Mouse (Mus musculus): ENCODE results near the gene Pus7l. TPM values are rescaled to one million over a fixed set of nuclear protein-coding genes. Genes with fewer than 3 reads are reported as not detected.

Pus7l gene
- 1.8 TPM for polyA plus RNA-seq (2014; fragmentation: Illumina TruSeq; extraction: RNeasy Lipid Tissue Mini Kit (QIAGEN cat#74804); ENCODE audit: low read depth, low replicate concordance)

GRCm38 (mm10) chr15:94543409-94544051, at the start of gene Pus7l, which contains the start of gene Irak4:
Pus7l (minus strand) TSS chr15:94543547.
Irak4 (plus strand) TSS chr15:94543643.

DNA sequence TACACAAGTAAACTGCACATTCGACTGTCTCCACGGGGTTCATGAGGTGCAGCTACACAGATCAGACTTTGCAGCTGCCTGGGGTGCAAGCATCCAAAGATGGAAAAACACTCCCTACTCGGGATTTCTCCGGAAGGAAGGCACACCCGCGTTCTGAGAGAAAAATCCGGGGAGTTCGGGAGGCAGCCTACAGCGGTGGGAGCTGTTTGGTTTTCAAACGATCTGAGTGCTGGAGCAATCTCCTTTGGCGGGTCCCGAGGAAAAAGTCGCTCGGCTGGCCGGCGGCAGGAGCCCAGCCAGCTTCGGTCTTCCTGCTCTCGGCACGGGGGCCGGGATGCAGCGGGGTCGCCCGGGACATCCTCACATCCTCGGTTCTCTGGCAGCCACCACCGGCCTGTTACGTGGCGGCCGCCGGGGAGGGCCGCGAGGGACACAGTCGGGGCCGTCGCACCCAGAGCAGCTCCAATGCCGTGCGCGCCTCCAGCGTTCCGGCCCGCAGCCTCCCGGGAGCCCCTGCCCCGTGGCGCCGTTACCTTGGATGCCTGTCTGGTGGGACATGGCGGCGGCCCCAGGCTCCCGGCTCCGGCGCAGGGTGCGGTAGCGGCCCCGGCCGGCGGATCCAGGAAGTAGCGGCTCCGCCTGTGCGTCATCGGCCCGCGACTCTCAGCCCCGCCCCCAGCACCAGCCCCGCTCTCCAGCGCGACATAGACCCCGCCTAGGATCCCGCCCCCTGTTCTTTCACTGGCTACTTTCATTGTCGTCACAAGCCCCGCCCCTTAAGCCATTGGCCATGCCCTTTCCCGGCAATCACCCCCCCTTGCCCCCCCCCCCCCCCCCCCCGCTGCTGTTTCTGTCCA, 46.1 kb upstream of the Pus7l start, which contains the start of gene Twf1:
Twf1 (minus strand) TSS at position 671 of the 857 bp plus-strand sequence.

Other genes with a start within 250 kb of the Pus7l start
- gene Adamts20, start 78.1 kb downstream of the Pus7l start, polyA plus RNA-seq (2014; fragmentation: Illumina TruSeq; extraction: RNeasy Lipid Tissue Mini Kit (QIAGEN cat#74804); ENCODE audit: low read depth, low replicate concordance) = 0.21 TPM
- gene Irak4, start 96 bp upstream of the Pus7l start, polyA plus RNA-seq (2014; fragmentation: Illumina TruSeq; extraction: RNeasy Lipid Tissue Mini Kit (QIAGEN cat#74804); ENCODE audit: low read depth, low replicate concordance) = 2.8 TPM
- 16.7 TPM for gene Twf1, start 46.3 kb upstream of the Pus7l start, polyA plus RNA-seq (2014; fragmentation: Illumina TruSeq; extraction: RNeasy Lipid Tissue Mini Kit (QIAGEN cat#74804); ENCODE audit: low read depth, low replicate concordance)
- 11.2 TPM for gene Tmem117, start 85.7 kb upstream of the Pus7l start, polyA plus RNA-seq (2014; fragmentation: Illumina TruSeq; extraction: RNeasy Lipid Tissue Mini Kit (QIAGEN cat#74804); ENCODE audit: low read depth, low replicate concordance)